Mouse (Mus musculus) lung, postnatal 0 days (tissue): ENCODE results near the gene Col5a3. TPM values are rescaled to one million over a fixed set of nuclear protein-coding genes. Genes with fewer than 3 reads are reported as not detected.

Source experiments
- ATAC-seq: fragments of 200-750 bp; cut with Nextera tagmentation; 2 replicates; pipeline ENCODE4 v1.8.0; 2017; ENCODE audit warnings: moderate library complexity
- DNase-seq: peaks from one replicate; pipeline ENCODE4 v3.0.0-alpha.2; 2016; ENCODE audit warnings: low spot score
- H3K27ac ChIP-seq: fragments of 300-500 bp; sonication (generic); 2 replicates; pipeline ENCODE4 v1.5.1; 2014; ENCODE audit warnings: antibody characterized with exemption, mild to moderate bottlenecking, low read length, mixed read lengths
- H3K27me3 ChIP-seq: fragments of 300-500 bp; sonication (generic); replicated peaks from 2 replicates; pipeline ENCODE4 v1.6.1; 2014; ENCODE audit warnings: low read length, mixed read lengths; ENCODE audit not compliant: insufficient read depth
- H3K36me3 ChIP-seq: fragments of 300-500 bp; sonication (generic); 2 replicates; pipeline ENCODE4 v1.6.1; 2014; ENCODE audit warnings: low read length, mixed read lengths; ENCODE audit not compliant: insufficient read depth
- H3K4me1 ChIP-seq: fragments of 300-500 bp; sonication (generic); 2 replicates; pipeline ENCODE4 v1.6.1; 2014; ENCODE audit warnings: antibody characterized with exemption, low read depth, low read length, mixed read lengths; ENCODE audit not compliant: insufficient read depth
- H3K4me2 ChIP-seq: fragments of 300-500 bp; sonication (generic); replicated peaks from 2 replicates; pipeline ENCODE4 v1.6.1; 2014; ENCODE audit warnings: low read depth, mild to moderate bottlenecking, low read length, moderate library complexity, mixed read lengths
- H3K4me3 ChIP-seq: fragments of 300-500 bp; sonication (generic); 2 replicates; pipeline ENCODE4 v1.5.1; 2014; ENCODE audit warnings: low read depth, low read length
- H3K9ac ChIP-seq: fragments of 300-500 bp; sonication (generic); replicated peaks from 2 replicates; pipeline ENCODE4 v1.6.1; 2014; ENCODE audit warnings: low read depth, mild to moderate bottlenecking
- H3K9me3 ChIP-seq: fragments of 300-500 bp; sonication (generic); 2 replicates; pipeline ENCODE4 v1.6.1; 2016; ENCODE audit warnings: low read length, mixed read lengths
- CTCF ChIP-seq: IDR thresholded peaks from 2 replicates; pipeline ENCODE4 v1.5.1; 2016; ENCODE audit warnings: antibody characterized with exemption, mild to moderate bottlenecking
- EP300 ChIP-seq: IDR thresholded peaks from 2 replicates; pipeline ENCODE4 v1.6.1; 2016; ENCODE audit warnings: antibody characterized with exemption, mild to moderate bottlenecking, control low read depth
- WGBS: fragments of 180-500 bp; shearing (Covaris S2); extraction: QIAGEN DNeasy Blood & Tissue Kit; methylation state at CpG from one replicate; pipeline ENCODE4 v1.1.7; 2014; 5-methylcytosine and 5-hydroxymethylcytosine counted together
- polyA plus RNA-seq: library from polyadenylated mRNA; unstranded; fragments of >200 nt; fragmentation: Nextera tagmentation; extraction: Ambion mirVana; gene quantifications from 2 replicates; pipeline ENCODE4 v1.2.1, GENCODE M21; 2015

Gene Col5a3
- 0.44 and 0.56 TPM in 2 replicates for polyA plus RNA-seq

DNA sequence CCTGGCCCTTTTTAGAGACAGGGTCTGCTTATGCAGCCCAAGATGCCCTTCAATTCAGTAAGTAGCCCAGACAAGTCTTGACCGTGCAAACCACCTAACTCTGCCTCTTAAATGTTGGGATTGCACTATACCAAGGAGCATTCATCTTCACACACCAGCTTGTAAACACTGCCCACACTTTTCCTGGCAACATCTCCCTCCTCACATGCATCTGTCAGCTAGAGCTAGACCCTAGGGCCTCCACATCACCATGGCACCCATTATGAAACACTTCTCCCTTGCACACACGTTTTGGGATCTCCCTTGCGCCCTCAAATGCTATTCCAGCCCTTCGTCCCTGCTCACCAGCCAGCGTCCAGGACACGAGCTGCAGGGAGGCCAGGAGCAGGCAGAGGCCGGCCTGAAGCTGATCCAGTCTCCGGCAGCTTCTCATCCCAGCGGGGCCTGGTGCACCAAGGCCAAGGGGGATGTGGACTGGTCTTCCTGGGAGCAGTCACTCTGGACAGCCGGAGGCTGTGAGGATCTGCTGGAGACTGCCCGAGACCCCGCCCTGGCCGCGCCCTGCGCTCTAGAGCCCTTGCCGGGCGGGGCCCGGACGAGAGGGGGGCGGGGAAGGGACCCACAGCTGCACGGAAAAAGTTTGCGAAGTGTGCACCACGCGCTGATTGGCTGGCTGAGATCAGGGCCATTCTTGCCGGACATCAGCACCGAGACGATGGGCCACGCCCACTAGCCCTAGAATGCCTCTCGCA is at the start of gene Col5a3:
Gene Col5a3, minus strand, starts transcription at position 547 of the 752 bp plus-strand sequence.
- 7% methylated on average over 28 of the region's 29 CpGs for WGBS
- Histone ChIP-seq H3K4me2 (peak within 1 kb of the TSS; percentile 36; the same call in 1 of the 2 replicates), H3K27ac (no peak within 1 kb of the TSS), H3K9ac (no peak within 1 kb of the TSS), H3K9me3 (no peaks in the 10 kb centered on the region), H3K4me3 (no peak within 1 kb of the TSS), H3K4me1 (peaks cover 3% of the 10 kb centered on the region; the same call in 1 of the 2 replicates), H3K36me3 (no peaks in the 10 kb centered on the region), H3K27me3 (no peaks in the 10 kb centered on the region)
- TF ChIP-seq EP300 (no peak), CTCF (no peak)
- peak; percentile 80 for ATAC-seq
- DNase-seq = peak; percentile 38

DNA sequence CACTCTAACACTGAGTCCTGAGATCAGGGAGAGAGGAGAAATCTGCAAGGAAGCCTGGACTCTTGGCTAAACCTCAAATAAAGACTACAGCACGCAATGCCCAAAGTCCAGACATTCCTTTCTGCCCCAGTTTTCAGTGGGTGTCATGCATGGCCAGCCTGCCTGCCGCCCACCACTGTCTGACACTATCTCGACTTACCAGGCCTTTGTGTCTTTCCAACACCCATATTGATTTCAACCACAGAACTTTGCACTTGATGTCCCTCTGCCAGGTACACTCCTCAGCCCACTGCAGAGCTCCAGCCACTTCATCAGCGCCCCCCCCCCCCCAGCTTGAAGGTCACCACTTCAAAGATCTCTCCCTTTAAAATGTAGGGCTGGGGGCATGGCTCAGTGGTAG is 47.4 kb upstream of the Col5a3 start:
- H3K9ac ChIP-seq = no peak overlapping the region
- H3K27me3 ChIP-seq = 0 out of 2 replicates have a peak, but pooled peaks cover under 1% of the 10 kb centered on the region
- no peaks in the 10 kb centered on the region for H3K9me3 ChIP-seq
- H3K4me3 ChIP-seq = no peak overlapping the region
- DNase-seq = no peak
- no peak overlapping the region for H3K27ac ChIP-seq
- no peak overlapping the region for H3K4me2 ChIP-seq
- 47% methylated on average over 4 of the region's 4 CpGs for WGBS
- no peak for TF ChIP-seq CTCF
- TF ChIP-seq EP300 = no peak
- no peaks in the 10 kb centered on the region for H3K36me3 ChIP-seq
- no peaks in the 10 kb centered on the region for H3K4me1 ChIP-seq
- no peak for ATAC-seq

DNA sequence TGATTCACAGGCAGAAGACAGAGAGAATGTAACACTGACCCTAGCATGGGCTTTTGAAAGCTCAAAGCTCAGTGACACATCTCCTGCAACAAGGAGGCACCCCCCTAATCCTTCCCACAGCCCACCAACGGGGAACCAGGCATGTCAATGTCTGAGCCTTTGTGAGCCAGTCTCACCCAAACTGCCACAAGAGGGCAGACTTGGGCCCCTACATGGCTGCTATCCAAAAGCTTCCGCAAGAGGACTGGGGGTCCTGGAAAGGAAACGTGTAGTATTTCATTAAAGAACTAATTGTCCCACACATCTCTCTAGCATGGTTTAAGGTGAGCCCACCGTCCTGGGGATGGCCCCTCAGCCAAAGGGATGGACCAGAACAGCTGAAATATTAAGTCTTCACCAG is 47.0 kb upstream of the Col5a3 start:
- Histone ChIP-seq H3K9ac (no peak overlapping the region), H3K36me3 (no peaks in the 10 kb centered on the region), H3K27me3 (no peaks in the 10 kb centered on the region), H3K4me1 (no peaks in the 10 kb centered on the region), H3K4me3 (no peak overlapping the region), H3K27ac (no peak overlapping the region), H3K9me3 (no peaks in the 10 kb centered on the region), H3K4me2 (no peak overlapping the region)
- no peak for ATAC-seq
- no peak for DNase-seq
- peak; percentile 67 for TF ChIP-seq CTCF
- no peak for TF ChIP-seq EP300
- WGBS = 4% methylated on average over 4 of the region's 4 CpGs

DNA sequence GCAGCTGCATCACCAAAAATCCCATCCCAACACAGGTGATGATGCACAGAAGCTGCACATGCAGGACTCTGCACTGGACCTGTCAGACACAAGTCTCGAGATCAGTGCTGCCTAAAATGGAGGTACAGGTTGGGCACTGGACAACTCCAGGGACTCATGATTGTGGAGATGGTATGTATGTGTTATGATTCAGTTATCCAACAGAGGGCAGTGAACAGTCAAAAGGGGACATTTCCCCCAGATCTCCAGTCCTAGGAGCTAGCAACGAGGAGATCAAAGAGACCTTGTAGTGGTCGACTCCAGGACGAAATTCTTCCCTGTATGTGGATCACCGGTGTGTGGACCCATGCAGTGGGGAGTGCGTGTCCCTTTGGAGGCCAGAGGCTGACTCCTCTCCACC is 45.1 kb upstream of the Col5a3 start:
- no peaks in the 10 kb centered on the region for H3K36me3 ChIP-seq
- H3K27ac ChIP-seq = no peak overlapping the region
- H3K4me1 ChIP-seq = no peaks in the 10 kb centered on the region
- no peak overlapping the region for H3K4me3 ChIP-seq
- H3K9me3 ChIP-seq = no peaks in the 10 kb centered on the region
- no peak overlapping the region for H3K9ac ChIP-seq
- DNase-seq (no peak), ATAC-seq (no peak)
- no peak overlapping the region for H3K4me2 ChIP-seq
- WGBS = 36% methylated on average over 6 of the region's 6 CpGs
- no peaks in the 10 kb centered on the region for H3K27me3 ChIP-seq
- no peak for TF ChIP-seq CTCF
- TF ChIP-seq EP300 = no peak

DNA sequence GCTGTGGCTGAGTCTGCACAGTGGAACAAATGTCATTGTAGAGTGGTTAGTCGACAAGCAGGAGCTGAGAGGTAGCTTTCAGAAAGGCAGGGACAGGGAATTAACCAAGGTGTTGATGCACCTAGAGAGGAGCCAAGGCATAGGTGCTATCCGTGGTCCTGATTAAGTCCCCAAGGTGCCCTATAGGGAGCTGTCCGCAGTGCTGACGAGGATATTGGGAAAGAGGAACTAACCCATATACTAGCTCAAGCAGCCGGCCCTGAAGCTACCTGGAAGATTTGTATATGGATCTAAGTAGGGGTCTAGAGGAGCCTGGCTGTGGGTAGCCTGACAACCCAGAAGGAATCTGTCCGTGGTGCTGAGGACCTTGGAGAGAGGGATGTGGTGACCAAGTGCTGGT is 42.3 kb upstream of the Col5a3 start:
- Histone ChIP-seq H3K27me3 (no peaks in the 10 kb centered on the region), H3K4me2 (no peak overlapping the region), H3K9ac (no peak overlapping the region), H3K36me3 (no peaks in the 10 kb centered on the region), H3K27ac (no peak overlapping the region), H3K4me3 (no peak overlapping the region), H3K4me1 (no peaks in the 10 kb centered on the region), H3K9me3 (no peaks in the 10 kb centered on the region)
- peak; percentile 81 for DNase-seq
- TF ChIP-seq EP300 (no peak), CTCF (no peak)
- 7% methylated on average over 6 of the region's 6 CpGs for WGBS
- ATAC-seq = peak; percentile 37; the same call in 1 of the 2 replicates

DNA sequence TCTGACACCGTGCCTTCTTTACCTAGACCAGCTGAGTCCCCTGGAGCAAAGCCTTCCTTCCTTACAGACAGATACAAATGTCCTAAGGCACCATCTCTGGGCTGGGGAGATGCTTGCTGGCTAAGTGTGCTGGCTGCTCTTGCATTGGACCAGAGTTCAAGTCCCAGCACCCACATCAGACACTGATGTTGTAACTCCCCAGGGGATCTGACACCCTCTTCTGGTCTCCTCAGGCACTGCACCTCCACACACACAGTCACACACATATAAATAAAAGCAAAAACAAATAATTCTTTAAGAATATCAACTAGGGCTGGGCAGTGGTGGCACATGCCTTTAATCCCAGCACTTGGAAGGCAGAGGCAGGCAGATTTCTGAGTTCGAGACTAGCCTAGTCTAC is 35.3 kb upstream of the Col5a3 start:
- no peak for TF ChIP-seq CTCF
- no peak for TF ChIP-seq EP300
- H3K36me3 ChIP-seq = no peaks in the 10 kb centered on the region
- H3K9ac ChIP-seq = no peak overlapping the region
- H3K4me1 ChIP-seq = no peaks in the 10 kb centered on the region
- no peak for DNase-seq
- no peaks in the 10 kb centered on the region for H3K27me3 ChIP-seq
- H3K4me2 ChIP-seq = no peak overlapping the region
- H3K9me3 ChIP-seq = no peaks in the 10 kb centered on the region
- no peak overlapping the region for H3K4me3 ChIP-seq
- no peak overlapping the region for H3K27ac ChIP-seq
- 82% methylated on average over 2 of the region's 2 CpGs for WGBS
- no peak for ATAC-seq
